Mouse (Mus musculus): ENCODE data around the gene Tmem127.

DNA sequence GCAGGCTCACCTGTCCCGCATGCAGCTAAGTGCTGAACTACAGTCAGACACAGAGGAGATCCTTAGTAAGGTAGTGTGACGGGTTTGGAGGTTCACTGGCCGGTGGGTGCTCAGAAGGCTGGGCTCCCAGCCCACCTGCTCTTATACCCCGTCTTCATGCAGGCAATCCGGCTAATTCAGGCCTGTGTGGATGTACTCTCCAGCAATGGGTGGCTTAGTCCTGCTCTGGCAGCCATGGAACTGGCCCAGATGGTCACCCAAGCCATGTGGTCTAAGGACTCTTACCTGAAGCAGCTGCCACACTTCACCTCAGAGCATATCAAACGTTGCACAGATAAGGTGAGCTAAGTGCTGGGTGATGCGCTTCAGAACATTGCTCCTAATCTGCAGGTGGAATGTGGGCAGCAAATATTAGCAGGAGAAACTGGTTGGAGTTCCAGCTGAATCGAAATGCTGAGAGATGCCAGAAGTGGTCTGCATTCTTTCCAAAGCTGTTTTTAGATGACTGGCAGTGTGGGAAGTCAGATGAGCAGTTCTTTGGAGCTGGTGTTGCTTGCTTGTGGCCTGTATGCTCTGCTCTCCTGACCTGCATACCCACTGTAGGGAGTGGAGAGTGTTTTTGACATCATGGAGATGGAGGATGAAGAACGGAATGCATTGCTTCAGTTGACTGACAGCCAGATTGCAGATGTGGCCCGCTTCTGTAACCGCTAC lies 9.7 kb upstream of the Tmem127 start:
- TF ChIP-seq CTCF (IDR thresholded peaks at IDR 0.05; ENCODE audit: low read depth, low read length) (no peak), GATA1 (IDR thresholded peaks at IDR 0.05; ENCODE audit: borderline replicate concordance, low read length) (no peak), POLR2AphosphoS5 (IDR thresholded peaks at IDR 0.05; ENCODE audit: insufficient replicate concordance, low read depth, low read length) (no peak)
